Mouse (Mus musculus) MEL (cell line): ENCODE measurements around the gene Csnk2b. TPM values are rescaled to one million over a fixed set of nuclear protein-coding genes. Genes with fewer than 3 reads are reported as not detected.
A peak's percentile ranks its signal among the peaks of the same experiment; 100 is the strongest.

Source experiments
- DNase-seq: peaks from one replicate; pipeline ENCODE4 v3.0.0; 2011; ENCODE audit warnings: low read depth, low spot score
- H3K27ac ChIP-seq: 2 replicates; pipeline ENCODE4 v1.5.1; 2012; ENCODE audit warnings: low read depth, mild to moderate bottlenecking, control low read depth, low read length, moderate library complexity; ENCODE audit not compliant: control insufficient read depth
- H3K27me3 ChIP-seq, 2 experiments: fragments of 150-350 bp in 1 of 2; sonication (generic) in 1 of 2; 2 replicates each; pipeline ENCODE4 v1.6.1; 2012; ENCODE audit warnings: low read length in 2 of 2, mild to moderate bottlenecking in 2 of 2, improper control_type of control experiment in 1 of 2, moderate library complexity in 1 of 2; ENCODE audit not compliant: insufficient read depth in 2 of 2, control insufficient read depth in 1 of 2
- H3K36me3 ChIP-seq, 2 experiments: 2 replicates each; pipeline ENCODE4 v1.6.1; 2012 to 2014; ENCODE audit warnings: low read length in 2 of 2, improper control_type of control experiment in 1 of 2, inconsistent platforms in 1 of 2, mild to moderate bottlenecking in 1 of 2; ENCODE audit not compliant: insufficient read depth in 2 of 2, control insufficient read depth in 1 of 2
- H3K4me1 ChIP-seq, 2 experiments: fragments of 150-350 bp in 1 of 2; sonication (generic) in 1 of 2; 2 replicates each; pipeline ENCODE4 v1.6.1; 2012; ENCODE audit warnings: low read length in 2 of 2, improper control_type of control experiment in 1 of 2, mild to moderate bottlenecking in 1 of 2; ENCODE audit not compliant: insufficient read depth in 2 of 2, control insufficient read depth in 1 of 2
- H3K4me3 ChIP-seq, 2 experiments: fragments of 150-350 bp in 1 of 2; sonication (generic) in 1 of 2; 2 replicates each; pipeline ENCODE4 v1.5.1; 2012; ENCODE audit warnings: low read depth in 2 of 2, low read length in 2 of 2, mild to moderate bottlenecking in 2 of 2, moderate library complexity in 2 of 2, control low read depth in 1 of 2, improper control_type of control experiment in 1 of 2; ENCODE audit not compliant: control insufficient read depth in 1 of 2, insufficient read depth in 1 of 2
- H3K79me2 ChIP-seq: 2 replicates; pipeline ENCODE4 v1.6.1; 2012; ENCODE audit warnings: mild to moderate bottlenecking, low read length, moderate library complexity; ENCODE audit not compliant: control insufficient read depth, poor library complexity, insufficient read depth
- H3K9ac ChIP-seq: 2 replicates; pipeline ENCODE4 v1.6.1; 2012; ENCODE audit warnings: low read depth, mild to moderate bottlenecking, control low read depth, low read length, moderate library complexity; ENCODE audit not compliant: control insufficient read depth, poor library complexity, severe bottlenecking
- H3K9me3 ChIP-seq: fragments of 150-350 bp; sonication (generic); replicated peaks from 2 replicates; pipeline ENCODE4 v1.6.1; 2012; ENCODE audit warnings: mild to moderate bottlenecking, low read length, improper control_type of control experiment, moderate library complexity; ENCODE audit not compliant: insufficient read depth
- BHLHE40 ChIP-seq: IDR thresholded peaks from 2 replicates; pipeline ENCODE4 v1.6.1; 2012; ENCODE audit warnings: low read depth, mild to moderate bottlenecking, inconsistent platforms, low read length, improper control_type of control experiment, borderline replicate concordance
- CHD1 ChIP-seq: IDR thresholded peaks from 2 replicates; pipeline ENCODE4 v1.6.1; 2012; ENCODE audit warnings: low read depth, mild to moderate bottlenecking, inconsistent platforms, low read length, improper control_type of control experiment
- CHD2 ChIP-seq: IDR thresholded peaks from 2 replicates; pipeline ENCODE4 v1.6.1; 2011; ENCODE audit warnings: low read length, improper control_type of control experiment
- ELF1 ChIP-seq: IDR thresholded peaks from 2 replicates; pipeline ENCODE4 v1.6.1; 2014; ENCODE audit warnings: low read depth, mild to moderate bottlenecking, inconsistent platforms, low read length, improper control_type of control experiment, moderate library complexity
- EP300 ChIP-seq, 2 experiments: IDR thresholded peaks; 2 replicates each; pipeline ENCODE4 v1.6.1; 2011; ENCODE audit warnings: improper control_type of control experiment in 2 of 2, low read length in 2 of 2, low read depth in 1 of 2, mild to moderate bottlenecking in 1 of 2
- ETS1 ChIP-seq: IDR thresholded peaks from 2 replicates; pipeline ENCODE4 v1.6.1; 2012; ENCODE audit warnings: low read depth, mild to moderate bottlenecking, inconsistent platforms, low read length, improper control_type of control experiment, moderate library complexity
- GATA1 ChIP-seq: IDR thresholded peaks from 2 replicates; pipeline ENCODE4 v1.6.1; 2011; ENCODE audit warnings: low read depth, low read length, improper control_type of control experiment
- KAT2A ChIP-seq: conservative IDR thresholded peaks from 2 replicates; pipeline ENCODE4 v1.6.1; 2012; ENCODE audit warnings: low read depth, low read length, improper control_type of control experiment, inconsistent platforms
- MAX ChIP-seq: IDR thresholded peaks from 2 replicates; pipeline ENCODE4 v1.6.1; 2011; ENCODE audit warnings: low read length, improper control_type of control experiment
- MAZ ChIP-seq: IDR thresholded peaks from 2 replicates; pipeline ENCODE4 v1.6.1; 2012; ENCODE audit warnings: low read depth, mild to moderate bottlenecking, inconsistent platforms, low read length, improper control_type of control experiment
- MEF2A ChIP-seq: IDR thresholded peaks from 2 replicates; pipeline ENCODE4 v1.6.1; 2014; ENCODE audit warnings: low read depth, mild to moderate bottlenecking, inconsistent platforms, low read length, improper control_type of control experiment; ENCODE audit not compliant: poor library complexity, insufficient replicate concordance, severe bottlenecking; ENCODE audit errors: extremely low read depth
- MYB ChIP-seq: IDR thresholded peaks from 2 replicates; pipeline ENCODE4 v1.6.1; 2011; ENCODE audit warnings: mild to moderate bottlenecking, low read depth, low read length, improper control_type of control experiment
- MYC ChIP-seq: IDR thresholded peaks from 2 replicates; pipeline ENCODE4 v1.6.1; 2011; ENCODE audit warnings: low read depth, mild to moderate bottlenecking, low read length, improper control_type of control experiment, moderate library complexity
- POLR2A ChIP-seq, 2 experiments: IDR thresholded peaks; 2 replicates each; pipeline ENCODE4 v1.6.1; 2011 to 2012; ENCODE audit warnings: low read length in 2 of 2, mild to moderate bottlenecking in 2 of 2, control low read depth in 1 of 2, improper control_type of control experiment in 1 of 2, low read depth in 1 of 2, moderate library complexity in 1 of 2; ENCODE audit not compliant: control insufficient read depth in 1 of 2, insufficient read depth in 1 of 2, poor library complexity in 1 of 2
- POLR2AphosphoS2 ChIP-seq: IDR thresholded peaks from 2 replicates; pipeline ENCODE4 v1.6.1; 2011; ENCODE audit warnings: low read length, improper control_type of control experiment
- POLR2AphosphoS5 ChIP-seq: IDR thresholded peaks from 2 replicates; pipeline ENCODE4 v1.6.1; 2012; ENCODE audit warnings: low read depth, borderline replicate concordance, mild to moderate bottlenecking, inconsistent platforms, low read length, moderate library complexity, mixed read lengths
- RAD21 ChIP-seq: IDR thresholded peaks from 2 replicates; pipeline ENCODE4 v1.6.1; 2011; ENCODE audit warnings: mild to moderate bottlenecking, low read depth, low read length, improper control_type of control experiment
- RCOR1 ChIP-seq: IDR thresholded peaks from 2 replicates; pipeline ENCODE4 v1.6.1; 2012; ENCODE audit warnings: low read depth, mild to moderate bottlenecking, inconsistent platforms, low read length, improper control_type of control experiment
- SIN3A ChIP-seq: IDR thresholded peaks from 2 replicates; pipeline ENCODE4 v1.6.1; 2012; ENCODE audit warnings: low read length, improper control_type of control experiment, inconsistent platforms
- SMC3 ChIP-seq: IDR thresholded peaks from 2 replicates; pipeline ENCODE4 v1.6.1; 2011; ENCODE audit warnings: low read depth, low read length, improper control_type of control experiment
- TBP ChIP-seq: IDR thresholded peaks from 2 replicates; pipeline ENCODE4 v1.8.0; 2011; ENCODE audit warnings: low read depth, low read length, improper control_type of control experiment
- TCF12 ChIP-seq: IDR thresholded peaks from 2 replicates; pipeline ENCODE4 v1.6.1; 2014; ENCODE audit warnings: low read depth, mild to moderate bottlenecking, inconsistent platforms, low read length, improper control_type of control experiment, moderate library complexity
- USF1 ChIP-seq: IDR thresholded peaks from 2 replicates; pipeline ENCODE4 v1.6.1; 2014; ENCODE audit warnings: low read depth, mild to moderate bottlenecking, inconsistent platforms, low read length, improper control_type of control experiment, moderate library complexity
- USF2 ChIP-seq, 2 experiments: IDR thresholded peaks; 2 replicates each; pipeline ENCODE4 v1.6.1; 2011 to 2012; ENCODE audit warnings: improper control_type of control experiment in 2 of 2, low read length in 2 of 2, borderline replicate concordance in 1 of 2, inconsistent platforms in 1 of 2, low read depth in 1 of 2, mild to moderate bottlenecking in 1 of 2; ENCODE audit not compliant: insufficient read depth in 1 of 2
- ZC3H11A ChIP-seq: IDR thresholded peaks from 2 replicates; pipeline ENCODE4 v1.6.1; 2012; ENCODE audit warnings: low read depth, mild to moderate bottlenecking, inconsistent platforms, low read length, improper control_type of control experiment
- ZKSCAN1 ChIP-seq: IDR thresholded peaks from 2 replicates; pipeline ENCODE4 v1.6.1; 2012; ENCODE audit warnings: low read depth, mild to moderate bottlenecking, inconsistent platforms, low read length, improper control_type of control experiment, moderate library complexity
- ZMIZ1 ChIP-seq: IDR thresholded peaks from 2 replicates; pipeline ENCODE4 v1.6.1; 2012; ENCODE audit warnings: low read depth, mild to moderate bottlenecking, inconsistent platforms, low read length, improper control_type of control experiment, moderate library complexity
- ZNF384 ChIP-seq: IDR thresholded peaks from 2 replicates; pipeline ENCODE4 v1.6.1; 2012; ENCODE audit warnings: low read depth, mild to moderate bottlenecking, inconsistent platforms, low read length, improper control_type of control experiment
- polyA plus RNA-seq, 2 experiments: library from polyadenylated mRNA; stranded (reverse) in 1 of 2; unstranded in 1 of 2; fragments of >175 nt in 1 of 2; fragments of >200 nt in 1 of 2; gene quantifications; 2 replicates each; pipeline versions ENCODE4 v1.2.1 to v1.2.4; 2012; ENCODE audit warnings: low replicate concordance in 2 of 2, low read depth in 1 of 2; ENCODE audit not compliant: insufficient read length in 2 of 2, insufficient read depth in 1 of 2, missing spikeins in 1 of 2
- total RNA-seq: library from RNA; depleted of rRNA; stranded (reverse); fragments of 300-350 nt; gene quantifications from 2 replicates; pipeline ENCODE4 v1.2.3, GENCODE M21; 2012

Csnk2b gene
- total and polyA plus RNA-seq, 3 experiments: 222 to 607 TPM; not detected in 1

- Histone ChIP-seq H3K27me3 (no peaks in the 10 kb centered on the region), H3K79me2 (no peaks in the 10 kb centered on the region), H3K27ac (peak overlapping the region; percentile 31), H3K4me3 (no peak overlapping the region), H3K9ac (no peak overlapping the region), H3K36me3 (peaks cover 0 to 41% of the 10 kb centered on the region in 2 experiments; a peak in 2 of 4 replicates), H3K9me3 (no peaks in the 10 kb centered on the region), H3K4me1 (peaks cover 18 to 58% of the 10 kb centered on the region in 2 experiments)
- TF ChIP-seq ETS1: 0 out of 2 replicates have a peak, but pooled peaks have one; percentile 50
- no peak for TF ChIP-seq SMC3
- no peak for TF ChIP-seq ZMIZ1
- TF ChIP-seq CHD2: no peak
- TF ChIP-seq KAT2A: no peak
- TF ChIP-seq TBP: no peak
- no peak for TF ChIP-seq USF2 (IDR thresholded peaks at IDR 0.05; ENCODE audit: borderline replicate concordance in 1 of 2, insufficient read depth in 1 of 2, low read depth in 1 of 2, low read length in 2 of 2)
- TF ChIP-seq ZNF384: peak; percentile 92
- TF ChIP-seq ZKSCAN1: no peak
- no peak for TF ChIP-seq BHLHE40
- TF ChIP-seq MYB: no peak
- no peak for TF ChIP-seq MAZ
- no peak for TF ChIP-seq ELF1
- TF ChIP-seq EP300 (IDR thresholded peaks at IDR 0.05; ENCODE audit: low read depth in 1 of 2, low read length in 2 of 2): peak; percentile 58 to 61
- TF ChIP-seq MYC: no peak
- TF ChIP-seq MAX: no peak
- TF ChIP-seq POLR2AphosphoS2: no peak
- no peak for TF ChIP-seq MEF2A
- TF ChIP-seq POLR2A (IDR thresholded peaks at IDR 0.05; ENCODE audit: control insufficient read depth in 1 of 2, insufficient read depth in 1 of 2, low read depth in 1 of 2, low read length in 2 of 2, poor library complexity in 1 of 2): no peak
- peak; percentile 63 for TF ChIP-seq GATA1
- peak; percentile 41; the same call in 1 of the 2 replicates for TF ChIP-seq TCF12
- TF ChIP-seq RAD21: no peak
- no peak for TF ChIP-seq USF1
- TF ChIP-seq POLR2AphosphoS5: no peak
- 0 out of 2 replicates have a peak, but pooled peaks have one; percentile 9 for TF ChIP-seq RCOR1
- TF ChIP-seq ZC3H11A: no peak
- TF ChIP-seq SIN3A: peak; percentile 56
- no peak for TF ChIP-seq CHD1
- no peak for DNase-seq
Measured at GRCm38 (mm10) chr17:35083929-35084497, 37.8 kb downstream of the Csnk2b start.
